In genomic region chr1:182095240-182095741, GRCm38 (mm10) we compare ENCODE assay signal across 8 mouse cellular contexts. TPM values are rescaled to one million over a fixed set of nuclear protein-coding genes. Genes with fewer than 3 reads are reported as not detected.
DNase-seq lines count a peak whose midpoint lies in the region; ATAC-seq and TF ChIP-seq lines count a peak whose summit lies in the region.

No protein-coding gene starts in this region.

- WGBS in lung, embryonic 14.5 days, result 11% methylated on average over 10 of the region's 10 CpGs
- 7% methylated on average over 10 of the region's 10 CpGs for WGBS in forebrain, embryonic 16.5 days
- 19% methylated on average over 10 of the region's 10 CpGs for WGBS in kidney, embryonic 16.5 days
- 23% methylated on average over 10 of the region's 10 CpGs for WGBS in stomach, embryonic 15.5 days

- H3K4me1 ChIP-seq in lung, embryonic 14.5 days (ENCODE audit: insufficient read depth), result peaks cover 25% of the 10 kb centered on the region; the same call in 1 of the 2 replicates
- H3K4me1 ChIP-seq in forebrain, embryonic 16.5 days (replicated peaks; ENCODE audit: control insufficient read depth, insufficient read depth, low read length), result peaks cover 14% of the 10 kb centered on the region
- peaks cover 35% of the 10 kb centered on the region for H3K4me1 ChIP-seq in kidney, embryonic 16.5 days (ENCODE audit: insufficient read depth, low read length)
- H3K4me1 ChIP-seq in stomach, embryonic 15.5 days, result peaks cover 39% of the 10 kb centered on the region; the same call in 1 of the 2 replicates

- H3K9me3 ChIP-seq in lung, embryonic 14.5 days (ENCODE audit: low read depth, low read length), result no peaks in the 10 kb centered on the region
- no peaks in the 10 kb centered on the region for H3K9me3 ChIP-seq in forebrain, embryonic 16.5 days (ENCODE audit: control insufficient read depth, low read length)
- H3K9me3 ChIP-seq in kidney, embryonic 16.5 days (ENCODE audit: low read length), result no peaks in the 10 kb centered on the region
- no peaks in the 10 kb centered on the region for H3K9me3 ChIP-seq in stomach, embryonic 15.5 days

- no peaks in the 10 kb centered on the region for H3K36me3 ChIP-seq in lung, embryonic 14.5 days (ENCODE audit: insufficient read depth)
- no peaks in the 10 kb centered on the region for H3K36me3 ChIP-seq in forebrain, embryonic 16.5 days (ENCODE audit: control insufficient read depth, insufficient read depth)
- no peaks in the 10 kb centered on the region for H3K36me3 ChIP-seq in kidney, embryonic 16.5 days (ENCODE audit: insufficient read depth, low read length)
- H3K36me3 ChIP-seq in stomach, embryonic 15.5 days, result no peaks in the 10 kb centered on the region

- H3K4me3 ChIP-seq in lung, embryonic 14.5 days (ENCODE audit: low read depth, low read length), result no peak overlapping the region
- no peak overlapping the region for H3K4me3 ChIP-seq in forebrain, embryonic 16.5 days (replicated peaks; ENCODE audit: low read length)
- H3K4me3 ChIP-seq in kidney, embryonic 16.5 days (ENCODE audit: low read length), result no peak overlapping the region
- H3K4me3 ChIP-seq in stomach, embryonic 15.5 days (replicated peaks), result no peak overlapping the region

- no peak overlapping the region for H3K9ac ChIP-seq in lung, embryonic 14.5 days
- 0 out of 2 replicates have a peak overlapping the region, but pooled peaks have one; percentile 29 for H3K9ac ChIP-seq in forebrain, embryonic 16.5 days (replicated peaks; ENCODE audit: low read depth, low read length)
- H3K9ac ChIP-seq in kidney, embryonic 16.5 days (replicated peaks; ENCODE audit: low read length), result no peak overlapping the region
- no peak overlapping the region for H3K9ac ChIP-seq in stomach, embryonic 15.5 days

- H3K27ac ChIP-seq in lung, embryonic 14.5 days (ENCODE audit: low read depth), result no peak overlapping the region; the same call in 1 of the 2 replicates
- H3K27ac ChIP-seq in forebrain, embryonic 16.5 days (ENCODE audit: low read length), result no peak overlapping the region
- H3K27ac ChIP-seq in kidney, embryonic 16.5 days (ENCODE audit: low read length), result peak overlapping the region; percentile 78
- peak overlapping the region; percentile 35; the same call in 1 of the 2 replicates for H3K27ac ChIP-seq in stomach, embryonic 15.5 days

- DNase-seq in lung, embryonic 14.5 days, result peak; percentile 83
- no peak for DNase-seq in lung, adult 18-20 months
- peak; percentile 63 for DNase-seq in adipocyte (ENCODE audit: low spot score)
- DNase-seq in thymus, postnatal 36 days, result no peak
- no peak for DNase-seq in B cell, adult 2 months

- H3K27me3 ChIP-seq in lung, embryonic 14.5 days (ENCODE audit: insufficient read depth, low read length), result no peaks in the 10 kb centered on the region
- no peaks in the 10 kb centered on the region for H3K27me3 ChIP-seq in forebrain, embryonic 16.5 days (replicated peaks; ENCODE audit: control insufficient read depth, insufficient read depth, low read length)
- no peaks in the 10 kb centered on the region for H3K27me3 ChIP-seq in kidney, embryonic 16.5 days (ENCODE audit: insufficient read depth, low read length)
- H3K27me3 ChIP-seq in stomach, embryonic 15.5 days (replicated peaks), result no peaks in the 10 kb centered on the region

- no peak for TF ChIP-seq CTCF in lung, embryonic 14.5 days (IDR thresholded peaks at IDR 0.05; ENCODE audit: low read depth)

- peak; percentile 47 for ATAC-seq in lung, embryonic 14.5 days (ENCODE audit: insufficient read depth)
- ATAC-seq in forebrain, embryonic 16.5 days, result peak; percentile 68
- ATAC-seq in kidney, embryonic 16.5 days (ENCODE audit: low FRiP score, low TSS enrichment), result no peak
- no peak for ATAC-seq in stomach, embryonic 15.5 days (ENCODE audit: insufficient read depth, low FRiP score, low read depth)

- H3K4me2 ChIP-seq in lung, embryonic 14.5 days, result peak overlapping the region; percentile 27; the same call in 1 of the 2 replicates
- 0 out of 2 replicates have a peak overlapping the region, but pooled peaks have one; percentile 17 for H3K4me2 ChIP-seq in forebrain, embryonic 16.5 days (ENCODE audit: low read length)
- H3K4me2 ChIP-seq in kidney, embryonic 16.5 days (replicated peaks; ENCODE audit: low read depth, low read length), result peak overlapping the region; percentile 34
- H3K4me2 ChIP-seq in stomach, embryonic 15.5 days, result peak overlapping the region; percentile 32; the same call in 1 of the 2 replicates

RNA-seq across cellular contexts. Expression of gene Srp9, which starts 29.2 kb away (rescaled TPM):
- 141 and 153 TPM in 2 replicates for polyA plus RNA-seq in lung, embryonic 14.5 days (2014; fragmentation: Nextera tagmentation; extraction: Ambion mirVana)
- 125 and 126 TPM in 2 replicates for polyA plus RNA-seq in forebrain, embryonic 16.5 days (2015; fragmentation: Nextera tagmentation; extraction: Ambion mirVana)
- 131 and 132 TPM in 2 replicates for polyA plus RNA-seq in kidney, embryonic 16.5 days (2015; fragmentation: Nextera tagmentation; extraction: Ambion mirVana)
- 158 and 161 TPM in 2 replicates for polyA plus RNA-seq in stomach, embryonic 15.5 days (2015; fragmentation: Nextera tagmentation; extraction: Ambion mirVana)

Comparison
In these comparisons a context has a peak if more than half of its experiments do, and no peak if none do; other contexts are left out.
1. DNase-seq: peak in lung, embryonic 14.5 days (single experiment) and adipocyte (single experiment); none in lung, adult 18-20 months (0 of 2), thymus, postnatal 36 days (0 of 2) and B cell, adult 2 months (0 of 2).
2. ATAC-seq: peak in lung, embryonic 14.5 days (single experiment) and forebrain, embryonic 16.5 days (single experiment); none in kidney, embryonic 16.5 days (single experiment) and stomach, embryonic 15.5 days (single experiment).
3. H3K27ac ChIP-seq: peak in kidney, embryonic 16.5 days (single experiment) and stomach, embryonic 15.5 days (single experiment); none in lung, embryonic 14.5 days (single experiment) and forebrain, embryonic 16.5 days (single experiment).
4. Peak in every context shown above with its lines, with median percentiles within 50 percentile points of each other: H3K4me2 ChIP-seq.